Mouse (Mus musculus) neural tube, embryonic 12.5 days (tissue): ENCODE data around the gene Gm21188. TPM values are rescaled to one million over a fixed set of nuclear protein-coding genes. Genes with fewer than 3 reads are reported as not detected.
"Not testable (repeated sequence)": the region's sequence is repeated elsewhere in the genome, so short reads cannot be mapped to it uniquely, and the experiment has no call there.

Experiments used
- ATAC-seq: fragments of 200-750 bp; cut with Nextera tagmentation; 2 replicates; pipeline ENCODE4 v1.8.0; 2017; ENCODE audit warnings: low read depth, mild to moderate bottlenecking, moderate TSS enrichment, moderate library complexity; ENCODE audit not compliant: low FRiP score
- H3K27ac ChIP-seq: fragments of 300-500 bp; sonication (generic); 2 replicates; pipeline ENCODE4 v1.5.1; 2016
- H3K27me3 ChIP-seq: fragments of 300-500 bp; sonication (generic); replicated peaks from 2 replicates; pipeline ENCODE4 v1.6.1; 2016; ENCODE audit warnings: mild to moderate bottlenecking
- H3K36me3 ChIP-seq: fragments of 300-500 bp; sonication (generic); 2 replicates; pipeline ENCODE4 v1.6.1; 2016; ENCODE audit warnings: mild to moderate bottlenecking
- H3K4me1 ChIP-seq: fragments of 300-500 bp; sonication (generic); 2 replicates; pipeline ENCODE4 v1.6.1; 2016
- H3K4me2 ChIP-seq: fragments of 300-500 bp; sonication (generic); replicated peaks from 2 replicates; pipeline ENCODE4 v1.6.1; 2016; ENCODE audit warnings: mild to moderate bottlenecking
- H3K4me3 ChIP-seq: fragments of 300-500 bp; sonication (generic); 2 replicates; pipeline ENCODE4 v1.5.1; 2016
- H3K9ac ChIP-seq: fragments of 300-500 bp; sonication (generic); 2 replicates; pipeline ENCODE4 v1.6.1; 2016; ENCODE audit warnings: mild to moderate bottlenecking
- H3K9me3 ChIP-seq: fragments of 300-500 bp; sonication (generic); 2 replicates; pipeline ENCODE4 v1.6.1; 2016; ENCODE audit warnings: mild to moderate bottlenecking
- WGBS: fragments of 180-500 bp; shearing (Covaris S2); methylation state at CpG from one replicate; pipeline ENCODE4 v1.1.7; 2016; 5-methylcytosine and 5-hydroxymethylcytosine counted together
- polyA plus RNA-seq: library from polyadenylated mRNA; unstranded; fragments of >200 nt; fragmentation: Nextera tagmentation; extraction: Ambion mirVana; gene quantifications from 2 replicates; pipeline ENCODE4 v1.2.1, GENCODE M21; 2016

The Gm21188 gene
- polyA plus RNA-seq, 1 experiment from 2014 or later: not detected

GRCm38 (mm10) chr13:120025004-120025403 is 27.0 kb downstream of the Gm21188 start:
- not testable (repeated sequence) for ATAC-seq, H3K4me3 ChIP-seq, H3K36me3 ChIP-seq, H3K27ac ChIP-seq, H3K9ac ChIP-seq, H3K4me1 ChIP-seq, H3K4me2 ChIP-seq, H3K9me3 ChIP-seq
- H3K27me3 ChIP-seq: peaks cover 15% of the 10 kb centered on the region
- 2% methylated on average over 21 of the region's 21 CpGs for WGBS

- not testable (repeated sequence) for H3K36me3 ChIP-seq, ATAC-seq, H3K27ac ChIP-seq, H3K4me2 ChIP-seq, H3K9me3 ChIP-seq, H3K4me1 ChIP-seq, H3K4me3 ChIP-seq, H3K9ac ChIP-seq
- peaks cover 15% of the 10 kb centered on the region for H3K27me3 ChIP-seq
- WGBS: 9% methylated on average over 9 of the region's 9 CpGs
Observed at GRCm38 (mm10) chr13:120024581-120024980, 27.4 kb downstream of the Gm21188 start.

- no CpG with 5 or more reads among the region's 1 CpGs for WGBS
- not testable (repeated sequence) for H3K4me3 ChIP-seq, H3K36me3 ChIP-seq, H3K4me1 ChIP-seq, H3K9ac ChIP-seq, H3K27ac ChIP-seq, H3K4me2 ChIP-seq, H3K9me3 ChIP-seq
- ATAC-seq: peak; percentile 41; the same call in 1 of the 2 replicates
- H3K27me3 ChIP-seq: peaks cover 15% of the 10 kb centered on the region
Observed at GRCm38 (mm10) chr13:120021477-120021876, 30.5 kb downstream of the Gm21188 start.

- not testable (repeated sequence) for H3K4me2 ChIP-seq, H3K9me3 ChIP-seq, H3K9ac ChIP-seq, H3K36me3 ChIP-seq, H3K27ac ChIP-seq, H3K4me3 ChIP-seq, H3K4me1 ChIP-seq, H3K27me3 ChIP-seq
- peak; percentile 50; the same call in 1 of the 2 replicates for ATAC-seq
- 3% methylated on average over 11 of the region's 32 CpGs for WGBS
Observed at GRCm38 (mm10) chr13:120015348-120016007, 36.5 kb downstream of the Gm21188 start.

GRCm38 (mm10) chr13:120013962-120014361 is 38.0 kb downstream of the Gm21188 start:
- not testable (repeated sequence) for H3K9me3 ChIP-seq, H3K9ac ChIP-seq, H3K4me3 ChIP-seq, H3K36me3 ChIP-seq, H3K27ac ChIP-seq, H3K4me2 ChIP-seq, H3K27me3 ChIP-seq, H3K4me1 ChIP-seq, ATAC-seq
- WGBS: no CpG with 5 or more reads among the region's 2 CpGs

DNA sequence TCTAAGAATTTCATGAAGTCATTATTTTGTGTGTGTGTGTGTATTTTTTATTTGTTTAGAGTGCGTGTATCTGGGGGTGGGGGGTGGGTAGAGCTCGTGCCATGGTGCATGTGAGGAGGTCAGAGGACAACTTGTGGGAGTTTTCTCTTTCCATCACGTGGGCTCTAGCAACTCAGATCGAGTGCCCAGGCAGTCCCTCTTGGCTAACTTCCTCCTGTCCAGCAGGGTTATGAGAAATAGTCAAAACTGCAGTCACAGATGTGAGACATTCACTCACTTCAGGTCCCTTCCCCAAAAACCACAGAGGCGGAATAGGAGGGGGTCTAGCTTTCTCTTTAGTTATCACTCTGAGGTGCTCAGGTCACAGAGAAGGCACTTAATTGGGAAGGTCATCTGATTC is 38.5 kb downstream of the Gm21188 start:
- not testable (repeated sequence) for H3K9me3 ChIP-seq, H3K9ac ChIP-seq, H3K4me1 ChIP-seq, H3K36me3 ChIP-seq, H3K4me3 ChIP-seq, ATAC-seq, H3K27ac ChIP-seq, H3K4me2 ChIP-seq, H3K27me3 ChIP-seq
- no CpG with 5 or more reads among the region's 5 CpGs for WGBS

GRCm38 (mm10) chr13:120010068-120010467 is 41.9 kb downstream of the Gm21188 start:
- not testable (repeated sequence) for H3K4me1 ChIP-seq, H3K9ac ChIP-seq, ATAC-seq, H3K4me3 ChIP-seq, H3K27me3 ChIP-seq, H3K9me3 ChIP-seq, H3K27ac ChIP-seq, H3K4me2 ChIP-seq, H3K36me3 ChIP-seq

DNA sequence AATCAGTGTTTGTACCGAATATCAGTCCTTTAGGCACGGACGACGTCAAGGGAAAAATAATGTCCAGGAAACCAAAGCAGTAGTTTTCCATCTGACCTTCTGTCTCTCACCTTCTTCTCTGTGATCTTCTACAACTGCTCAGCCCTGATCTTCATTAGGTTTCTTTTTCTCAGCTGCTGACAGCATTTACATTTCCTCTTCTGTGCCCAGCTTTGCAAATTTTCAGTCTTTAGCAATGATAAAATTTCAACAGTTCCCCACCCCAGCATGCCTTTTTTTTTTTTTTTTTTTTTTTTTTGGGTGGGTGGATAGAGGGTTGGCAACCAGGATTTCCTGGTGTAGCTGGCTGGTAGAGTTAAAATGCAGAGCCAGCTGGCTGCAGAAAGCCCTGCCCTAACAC is 52.8 kb downstream of the Gm21188 start:
- not testable (repeated sequence) for H3K4me3 ChIP-seq, H3K36me3 ChIP-seq, ATAC-seq, H3K9ac ChIP-seq, H3K27ac ChIP-seq, H3K4me2 ChIP-seq, H3K4me1 ChIP-seq, H3K9me3 ChIP-seq, H3K27me3 ChIP-seq
- no CpG with 5 or more reads among the region's 4 CpGs for WGBS

GRCm38 (mm10) chr13:119998442-119999086 is 53.4 kb downstream of the Gm21188 start:
- ATAC-seq: peak; percentile 87
- H3K27me3 ChIP-seq, H3K4me2 ChIP-seq, H3K9me3 ChIP-seq, H3K4me1 ChIP-seq, H3K36me3 ChIP-seq, H3K4me3 ChIP-seq, H3K27ac ChIP-seq, H3K9ac ChIP-seq: not testable (repeated sequence)
- WGBS: no CpG with 5 or more reads among the region's 22 CpGs

DNA sequence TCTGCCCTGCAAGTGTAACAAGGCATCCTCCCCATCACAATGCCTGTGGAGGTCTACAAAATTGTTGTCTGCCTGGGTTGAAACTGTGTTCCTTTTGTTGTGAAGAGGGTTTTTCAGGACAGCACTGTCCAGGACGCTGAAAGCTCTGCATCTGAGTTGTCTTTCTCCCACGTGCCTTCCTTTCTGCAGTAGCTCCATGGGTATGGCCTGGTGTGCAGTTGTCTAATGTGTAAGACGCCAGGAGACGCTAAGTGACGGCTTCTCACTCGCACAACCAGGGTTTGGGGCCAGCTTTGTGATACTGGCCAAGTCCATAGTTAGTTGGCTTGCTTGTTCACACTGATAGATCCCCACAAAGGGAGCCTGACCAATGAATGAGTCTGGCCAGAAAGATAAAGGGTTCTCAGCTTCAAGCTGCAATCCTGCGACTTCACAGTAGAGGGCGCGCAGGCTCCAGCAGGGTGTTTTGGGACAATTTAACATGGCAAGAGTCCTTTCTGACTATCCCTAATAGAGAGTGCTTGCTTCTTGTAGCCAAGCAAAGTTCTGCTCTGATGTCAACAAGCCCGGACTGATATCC is 60.0 kb downstream of the Gm21188 start:
- H3K4me2 ChIP-seq, H3K9me3 ChIP-seq, H3K27me3 ChIP-seq, H3K36me3 ChIP-seq, H3K4me1 ChIP-seq, H3K4me3 ChIP-seq, H3K9ac ChIP-seq, H3K27ac ChIP-seq: not testable (repeated sequence)
- ATAC-seq: peak; percentile 37; the same call in 1 of the 2 replicates
- WGBS: no CpG with 5 or more reads among the region's 10 CpGs

DNA sequence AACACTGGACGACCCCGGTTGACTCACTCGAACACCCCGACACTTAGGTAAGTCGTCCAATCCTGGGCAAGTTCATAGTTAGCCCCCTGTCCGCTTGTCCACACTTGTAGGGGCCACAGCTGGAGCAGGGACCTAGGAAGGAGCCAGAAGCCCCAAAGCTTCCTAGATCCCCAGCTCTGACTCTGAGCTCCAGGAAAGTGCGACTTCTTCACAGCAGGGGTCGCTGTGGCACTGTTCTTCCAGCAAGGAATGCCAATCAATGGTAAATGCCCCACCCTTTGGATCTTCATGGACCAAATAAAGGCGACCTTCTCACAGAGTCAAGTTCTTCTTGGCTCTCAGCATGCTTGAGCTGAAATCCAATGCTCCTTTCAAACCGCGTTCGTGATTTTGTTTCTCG is 60.7 kb downstream of the Gm21188 start:
- H3K27me3 ChIP-seq, H3K4me2 ChIP-seq, H3K9ac ChIP-seq, H3K36me3 ChIP-seq, H3K9me3 ChIP-seq, H3K27ac ChIP-seq, H3K4me1 ChIP-seq, H3K4me3 ChIP-seq: not testable (repeated sequence)
- no CpG with 5 or more reads among the region's 13 CpGs for WGBS
- ATAC-seq: peak; percentile 48; the same call in 1 of the 2 replicates
